Comparison of ENCODE assay signal across 9 mouse cellular contexts in the genomic region with DNA sequence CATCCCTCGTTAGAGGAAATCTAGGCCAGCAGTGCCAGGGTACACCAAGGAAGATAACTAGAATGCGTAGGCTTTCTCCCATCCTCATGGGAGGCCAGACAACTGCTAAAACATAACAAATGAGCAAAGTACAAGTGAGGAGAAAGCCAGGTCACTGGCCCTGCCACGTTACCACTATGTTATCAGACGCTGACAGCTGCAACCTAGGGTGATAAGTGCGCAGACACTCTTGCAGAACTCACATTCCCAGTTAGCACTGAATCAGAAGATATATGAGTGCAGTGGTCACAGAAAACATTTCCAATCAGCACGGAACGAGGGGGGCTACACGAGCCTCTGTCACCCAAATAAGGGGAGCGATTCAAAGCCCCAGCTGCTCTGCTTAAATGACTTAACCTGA. TPM values are rescaled to one million over a fixed set of nuclear protein-coding genes. Genes with fewer than 3 reads are reported as not detected.
DNase-seq lines count a peak whose midpoint lies in the region; ATAC-seq and TF ChIP-seq lines count a peak whose summit lies in the region.
"Had no signal": no experiment of that assay in that cellular context is flagged by ENCODE, and none has a peak within 500 bp of the region (broad histone marks: within the 10 kb centered on the region; RNA-seq: fewer than 3 reads in every experiment).

No protein-coding gene starts in this region.

- no peak for TF ChIP-seq EP300 in lung, postnatal 0 days (IDR thresholded peaks at IDR 0.05)

- 0 out of 2 replicates have a peak overlapping the region, but pooled peaks have one; percentile 84 for H3K9ac ChIP-seq in lung, postnatal 0 days (replicated peaks; ENCODE audit: low read depth)
- H3K9ac ChIP-seq in liver, embryonic 12.5 days = peak overlapping the region; percentile 96
- H3K9ac ChIP-seq in stomach, embryonic 15.5 days = no peak overlapping the region

- no peak overlapping the region for H3K27ac ChIP-seq in lung, postnatal 0 days (ENCODE audit: low read length)
- H3K27ac ChIP-seq in embryonic fibroblast, embryonic 13.5 days (ENCODE audit: insufficient read depth, low read length) = no peak overlapping the region
- peak overlapping the region; percentile 98 for H3K27ac ChIP-seq in liver, embryonic 12.5 days
- no peak overlapping the region for H3K27ac ChIP-seq in stomach, embryonic 15.5 days
- H3K27ac ChIP-seq in thymus, adult 2 months (ENCODE audit: control insufficient read depth, insufficient read depth, low read length) = no peak overlapping the region

- WGBS in lung, postnatal 0 days = 67% methylated on average over 9 of the region's 9 CpGs
- WGBS in liver, embryonic 12.5 days (ENCODE audit: insufficient replicate concordance) = 17% methylated on average over 9 of the region's 9 CpGs
- 68% methylated on average over 9 of the region's 9 CpGs for WGBS in stomach, embryonic 15.5 days
- 91% methylated on average over 9 of the region's 9 CpGs for WGBS in thymus, adult 2 months

- no peak for ATAC-seq in lung, postnatal 0 days
- ATAC-seq in liver, embryonic 12.5 days = peak; percentile 89
- ATAC-seq in stomach, embryonic 15.5 days (ENCODE audit: insufficient read depth, low FRiP score, low read depth) = peak; percentile 77; the same call in 1 of the 2 replicates
- no peak for ATAC-seq in cerebellum, adult (ENCODE audit: insufficient number of reproducible peaks, low FRiP score, low TSS enrichment)

- DNase-seq in lung, postnatal 0 days (ENCODE audit: low spot score) = no peak
- no peak for DNase-seq in lung, postnatal 36 days
- DNase-seq in thymus, adult 2 months = no peak
- DNase-seq in urinary bladder, postnatal 4 days (ENCODE audit: low spot score in 2 of 2) = no peak
- DNase-seq: left cerebral cortex, postnatal 4 days had no signal

- no peaks in the 10 kb centered on the region; the same call in 1 of the 2 replicates for H3K4me1 ChIP-seq in lung, postnatal 0 days (ENCODE audit: insufficient read depth, low read depth, low read length)
- peaks cover 4% of the 10 kb centered on the region; the same call in 1 of the 2 replicates for H3K4me1 ChIP-seq in embryonic fibroblast, embryonic 13.5 days (ENCODE audit: control insufficient read depth, insufficient read depth, low read length)
- peaks cover 51% of the 10 kb centered on the region for H3K4me1 ChIP-seq in liver, embryonic 12.5 days
- peaks cover 11% of the 10 kb centered on the region; the same call in 1 of the 2 replicates for H3K4me1 ChIP-seq in stomach, embryonic 15.5 days
- peaks cover 7% of the 10 kb centered on the region; the same call in 1 of the 2 replicates for H3K4me1 ChIP-seq in thymus, adult 2 months (replicated peaks; ENCODE audit: control insufficient read depth, insufficient read depth, low read length)

- H3K4me3 ChIP-seq in lung, postnatal 0 days (ENCODE audit: low read depth, low read length) = no peak overlapping the region; the same call in 1 of the 2 replicates
- H3K4me3 ChIP-seq in embryonic fibroblast, embryonic 13.5 days (ENCODE audit: insufficient read depth, low read length) = peak overlapping the region; percentile 91; the same call in 1 of the 2 replicates
- H3K4me3 ChIP-seq in liver, embryonic 12.5 days = peak overlapping the region; percentile 97
- H3K4me3 ChIP-seq in stomach, embryonic 15.5 days (replicated peaks) = peak overlapping the region; percentile 99; the same call in 1 of the 2 replicates
- H3K4me3 ChIP-seq in thymus, adult 2 months (ENCODE audit: control insufficient read depth, insufficient read depth, low read length) = no peak overlapping the region

- no peaks in the 10 kb centered on the region for H3K27me3 ChIP-seq in lung, postnatal 0 days (replicated peaks; ENCODE audit: insufficient read depth, low read length)
- H3K27me3 ChIP-seq in liver, embryonic 12.5 days (replicated peaks) = no peaks in the 10 kb centered on the region
- H3K27me3 ChIP-seq in stomach, embryonic 15.5 days (replicated peaks) = no peaks in the 10 kb centered on the region
- no peaks in the 10 kb centered on the region for H3K27me3 ChIP-seq in thymus, adult 2 months (ENCODE audit: control insufficient read depth, insufficient read depth, low read length)

- no peak for TF ChIP-seq POLR2A in embryonic fibroblast, embryonic 13.5 days (IDR thresholded peaks at IDR 0.05; ENCODE audit: low read depth, low read length)
- TF ChIP-seq POLR2A in thymus, adult 2 months (IDR thresholded peaks at IDR 0.05; ENCODE audit: control insufficient read depth, extremely low read depth, insufficient read depth, low read length, poor library complexity) = no peak

- no peak for TF ChIP-seq CTCF in lung, postnatal 0 days (IDR thresholded peaks at IDR 0.05)
- no peak for TF ChIP-seq CTCF in embryonic fibroblast, embryonic 13.5 days (IDR thresholded peaks at IDR 0.05; ENCODE audit: borderline replicate concordance, insufficient read depth, low read length)
- no peak for TF ChIP-seq CTCF in thymus, adult 2 months (IDR thresholded peaks at IDR 0.05; ENCODE audit: borderline replicate concordance, control insufficient read depth, extremely low read depth, insufficient read depth, low read length, poor library complexity)

- H3K36me3 ChIP-seq in lung, postnatal 0 days (ENCODE audit: insufficient read depth, low read length) = no peaks in the 10 kb centered on the region; the same call in 1 of the 2 replicates
- peaks cover 43% of the 10 kb centered on the region for H3K36me3 ChIP-seq in liver, embryonic 12.5 days
- peaks cover 17% of the 10 kb centered on the region; the same call in 1 of the 2 replicates for H3K36me3 ChIP-seq in stomach, embryonic 15.5 days
- H3K36me3 ChIP-seq in thymus, adult 2 months (ENCODE audit: control insufficient read depth, insufficient read depth, low read length) = peaks cover 10% of the 10 kb centered on the region; the same call in 1 of the 2 replicates

- peak overlapping the region; percentile 84; the same call in 1 of the 2 replicates for H3K4me2 ChIP-seq in lung, postnatal 0 days (replicated peaks; ENCODE audit: low read depth, low read length)
- peak overlapping the region; percentile 85 for H3K4me2 ChIP-seq in liver, embryonic 12.5 days
- H3K4me2 ChIP-seq in stomach, embryonic 15.5 days = peak overlapping the region; percentile 88

- H3K9me3 ChIP-seq in lung, postnatal 0 days (ENCODE audit: low read length) = no peaks in the 10 kb centered on the region
- no peaks in the 10 kb centered on the region for H3K9me3 ChIP-seq in liver, embryonic 12.5 days (replicated peaks)
- no peaks in the 10 kb centered on the region for H3K9me3 ChIP-seq in stomach, embryonic 15.5 days

RNA-seq across cellular contexts. Expression of a gene that starts 1.4 kb away (rescaled TPM):
- 28.2 and 28.4 TPM in 2 replicates for polyA plus RNA-seq in lung, postnatal 0 days (2015; fragmentation: Nextera tagmentation; extraction: Ambion mirVana)
- polyA plus RNA-seq in embryonic fibroblast, embryonic 13.5 days (2011; ENCODE audit: insufficient read length, low read depth, missing spikeins) = 15.8 and 18.9 TPM in 2 replicates
- 62.2 and 64.1 TPM in 2 replicates for polyA plus RNA-seq in liver, embryonic 12.5 days (2016; fragmentation: Nextera tagmentation; extraction: Ambion mirVana)
- polyA plus RNA-seq in stomach, embryonic 15.5 days (2015; fragmentation: Nextera tagmentation; extraction: Ambion mirVana) = 36.6 and 40.5 TPM in 2 replicates
- polyA plus RNA-seq in thymus, adult 2 months (2012; rRNA removed) = 19.3 and 21.6 TPM in 2 replicates

RNA-seq across cellular contexts. Expression of a gene that starts 12.2 kb away (rescaled TPM):
- polyA plus RNA-seq in lung, postnatal 0 days (2015; fragmentation: Nextera tagmentation; extraction: Ambion mirVana) = 13.9 and 14.2 TPM in 2 replicates
- 1.9 and 3.7 TPM in 2 replicates for polyA plus RNA-seq in embryonic fibroblast, embryonic 13.5 days (2011; ENCODE audit: insufficient read length, low read depth, missing spikeins)
- polyA plus RNA-seq in liver, embryonic 12.5 days (2016; fragmentation: Nextera tagmentation; extraction: Ambion mirVana) = 28.5 and 31.8 TPM in 2 replicates
- polyA plus RNA-seq in stomach, embryonic 15.5 days (2015; fragmentation: Nextera tagmentation; extraction: Ambion mirVana) = 9.2 and 16.4 TPM in 2 replicates
- 12.5 and 16.3 TPM in 2 replicates for polyA plus RNA-seq in thymus, adult 2 months (2012; rRNA removed)

RNA-seq across cellular contexts. Expression of a gene that starts 18.9 kb away (rescaled TPM):
- polyA plus RNA-seq in lung, postnatal 0 days (2015; fragmentation: Nextera tagmentation; extraction: Ambion mirVana) = 0.12 and 0.13 TPM in 2 replicates
- 0.32 TPM in 1 of 2 replicates, not detected in the other for polyA plus RNA-seq in embryonic fibroblast, embryonic 13.5 days (2011; ENCODE audit: insufficient read length, low read depth, missing spikeins)
- 0.26 and 0.35 TPM in 2 replicates for polyA plus RNA-seq in liver, embryonic 12.5 days (2016; fragmentation: Nextera tagmentation; extraction: Ambion mirVana)
- polyA plus RNA-seq in stomach, embryonic 15.5 days (2015; fragmentation: Nextera tagmentation; extraction: Ambion mirVana) = 0.90 and 1.1 TPM in 2 replicates
- polyA plus RNA-seq in thymus, adult 2 months (2012; rRNA removed) = 0.70 and 1.1 TPM in 2 replicates

RNA-seq across cellular contexts. Expression of a gene that starts 42.8 kb away (rescaled TPM):
- 4.2 and 5.1 TPM in 2 replicates for polyA plus RNA-seq in lung, postnatal 0 days (2015; fragmentation: Nextera tagmentation; extraction: Ambion mirVana)
- 21.6 and 31.6 TPM in 2 replicates for polyA plus RNA-seq in embryonic fibroblast, embryonic 13.5 days (2011; ENCODE audit: insufficient read length, low read depth, missing spikeins)
- 49.9 and 52.3 TPM in 2 replicates for polyA plus RNA-seq in liver, embryonic 12.5 days (2016; fragmentation: Nextera tagmentation; extraction: Ambion mirVana)
- polyA plus RNA-seq in stomach, embryonic 15.5 days (2015; fragmentation: Nextera tagmentation; extraction: Ambion mirVana) = 42.1 and 49.5 TPM in 2 replicates
- polyA plus RNA-seq in thymus, adult 2 months (2012; rRNA removed) = 22.1 and 33.4 TPM in 2 replicates

RNA-seq across cellular contexts. Expression of a gene that starts 53.0 kb away (rescaled TPM):
- 32.0 TPM in 2 replicates for polyA plus RNA-seq in lung, postnatal 0 days (2015; fragmentation: Nextera tagmentation; extraction: Ambion mirVana)
- 15.2 and 22.5 TPM in 2 replicates for polyA plus RNA-seq in embryonic fibroblast, embryonic 13.5 days (2011; ENCODE audit: insufficient read length, low read depth, missing spikeins)
- polyA plus RNA-seq in liver, embryonic 12.5 days (2016; fragmentation: Nextera tagmentation; extraction: Ambion mirVana) = 27.7 and 29.9 TPM in 2 replicates
- 48.7 and 58.0 TPM in 2 replicates for polyA plus RNA-seq in stomach, embryonic 15.5 days (2015; fragmentation: Nextera tagmentation; extraction: Ambion mirVana)
- polyA plus RNA-seq in thymus, adult 2 months (2012; rRNA removed) = 56.2 and 60.9 TPM in 2 replicates

Comparison
In these comparisons a context has a peak if more than half of its experiments do, and no peak if none do; other contexts are left out.
1. ATAC-seq: peak in liver, embryonic 12.5 days (single experiment) and stomach, embryonic 15.5 days (single experiment); none in lung, postnatal 0 days (single experiment) and cerebellum, adult (single experiment).
2. H3K4me3 ChIP-seq: peak in embryonic fibroblast, embryonic 13.5 days (single experiment), liver, embryonic 12.5 days (single experiment) and stomach, embryonic 15.5 days (single experiment); none in lung, postnatal 0 days (single experiment) and thymus, adult 2 months (single experiment).
3. Peak in every context shown above with its lines, with median percentiles within 50 percentile points of each other: H3K4me2 ChIP-seq.